Mouse (Mus musculus) kidney, postnatal 14 days (tissue): Measurements from ENCODE around the gene H1f0.
"Not testable (repeated sequence)": the region's sequence is repeated elsewhere in the genome, so short reads cannot be mapped to it uniquely, and the experiment has no call there.

Source experiments
- DNase-seq: peaks from one replicate; pipeline ENCODE4 v3.0.0; 2022; ENCODE audit warnings: mixed read lengths

H1f0 gene

GRCm38 (mm10) chr15:79006638-79007037 is 21.6 kb upstream of the H1f0 start:
- DNase-seq: no peak

- no peak for DNase-seq
Observed at GRCm38 (mm10) chr15:79007059-79007458, 21.2 kb upstream of the H1f0 start.

GRCm38 (mm10) chr15:79007836-79008235 is 20.4 kb upstream of the H1f0 start:
- DNase-seq: not testable (repeated sequence)

- DNase-seq: no peak
Observed at GRCm38 (mm10) chr15:79009734-79010133, 18.5 kb upstream of the H1f0 start.

GRCm38 (mm10) chr15:79011550-79011949 is 16.7 kb upstream of the H1f0 start:
- DNase-seq: no peak

GRCm38 (mm10) chr15:79013382-79013781 is 14.9 kb upstream of the H1f0 start:
- DNase-seq: no peak

- DNase-seq: no peak
Observed at GRCm38 (mm10) chr15:79018191-79018590, 10.1 kb upstream of the H1f0 start.

- DNase-seq: no peak
Observed at GRCm38 (mm10) chr15:79018886-79019285, 9.4 kb upstream of the H1f0 start.

GRCm38 (mm10) chr15:79022671-79023230 is 5.5 kb upstream of the H1f0 start:
- no peak for DNase-seq

- DNase-seq: no peak
Observed at GRCm38 (mm10) chr15:79023366-79023765, 4.9 kb upstream of the H1f0 start.

- peak; percentile 51 for DNase-seq
Observed at GRCm38 (mm10) chr15:79025687-79026308, 2.5 kb upstream of the H1f0 start.

- DNase-seq: peak; percentile 79
Observed at GRCm38 (mm10) chr15:79026511-79027290, 1.5 kb upstream of the H1f0 start.

- DNase-seq: peak; percentile 58
Observed at GRCm38 (mm10) chr15:79027291-79028205, 702 bp upstream of the H1f0 start.

- peak; percentile 38 for DNase-seq
Observed at GRCm38 (mm10) chr15:79028823-79029484, 704 bp downstream of the H1f0 start.

GRCm38 (mm10) chr15:79029519-79030241 is 1.4 kb downstream of the H1f0 start:
- DNase-seq: peak; percentile 42

GRCm38 (mm10) chr15:79030551-79031435 is 2.5 kb downstream of the H1f0 start:
- peak; percentile 96 for DNase-seq

- DNase-seq: not testable (repeated sequence)
Observed at GRCm38 (mm10) chr15:79031908-79032307, 3.7 kb downstream of the H1f0 start.

GRCm38 (mm10) chr15:79037913-79038328 is 9.7 kb downstream of the H1f0 start:
- peak; percentile 81 for DNase-seq

GRCm38 (mm10) chr15:79038331-79038730 is 10.1 kb downstream of the H1f0 start:
- no peak for DNase-seq

GRCm38 (mm10) chr15:79038853-79039252 is 10.6 kb downstream of the H1f0 start:
- DNase-seq: peak; percentile 91
